Mouse (Mus musculus) lung, embryonic 15.5 days (tissue): ENCODE measurements around the gene Stub1. TPM values are rescaled to one million over a fixed set of nuclear protein-coding genes. Genes with fewer than 3 reads are reported as not detected.

Experiments used
- ATAC-seq: fragments of 200-750 bp; cut with Nextera tagmentation; 2 replicates; pipeline ENCODE4 v1.8.0; 2017; ENCODE audit warnings: moderate number of reproducible peaks, borderline replicate concordance; ENCODE audit not compliant: low FRiP score, low TSS enrichment; ENCODE audit errors: extremely low read depth
- H3K27ac ChIP-seq: fragments of 300-500 bp; sonication (generic); 2 replicates; pipeline ENCODE4 v1.5.1; 2015; ENCODE audit warnings: moderate library complexity, mild to moderate bottlenecking, inconsistent platforms
- H3K27me3 ChIP-seq: fragments of 300-500 bp; sonication (generic); 2 replicates; pipeline ENCODE4 v1.6.1; 2015; ENCODE audit warnings: inconsistent platforms
- H3K36me3 ChIP-seq: fragments of 300-500 bp; sonication (generic); 2 replicates; pipeline ENCODE4 v1.6.1; 2015; ENCODE audit warnings: inconsistent platforms
- H3K4me1 ChIP-seq: fragments of 300-500 bp; sonication (generic); 2 replicates; pipeline ENCODE4 v1.6.1; 2015; ENCODE audit warnings: inconsistent platforms
- H3K4me2 ChIP-seq: fragments of 300-500 bp; sonication (generic); 2 replicates; pipeline ENCODE4 v1.6.1; 2015; ENCODE audit warnings: inconsistent platforms, mild to moderate bottlenecking, moderate library complexity
- H3K4me3 ChIP-seq: fragments of 300-500 bp; sonication (generic); 2 replicates; pipeline ENCODE4 v1.5.1; 2015; ENCODE audit warnings: mild to moderate bottlenecking, inconsistent platforms
- H3K9ac ChIP-seq: fragments of 300-500 bp; sonication (generic); 2 replicates; pipeline ENCODE4 v1.6.1; 2015; ENCODE audit warnings: inconsistent platforms
- H3K9me3 ChIP-seq: fragments of 300-500 bp; sonication (generic); 2 replicates; pipeline ENCODE4 v1.6.1; 2016; ENCODE audit warnings: inconsistent platforms
- WGBS: fragments of 180-500 bp; shearing (Covaris S2); methylation state at CpG from one replicate; pipeline ENCODE4 v1.1.7; 2015; 5-methylcytosine and 5-hydroxymethylcytosine counted together
- polyA plus RNA-seq: library from polyadenylated mRNA; unstranded; fragments of >200 nt; fragmentation: Nextera tagmentation; extraction: Ambion mirVana; gene quantifications from 2 replicates; pipeline ENCODE4 v1.2.1, GENCODE M21; 2015

The Stub1 gene
- polyA plus RNA-seq, 1 experiment from 2014 or later: 349 TPM

DNA sequence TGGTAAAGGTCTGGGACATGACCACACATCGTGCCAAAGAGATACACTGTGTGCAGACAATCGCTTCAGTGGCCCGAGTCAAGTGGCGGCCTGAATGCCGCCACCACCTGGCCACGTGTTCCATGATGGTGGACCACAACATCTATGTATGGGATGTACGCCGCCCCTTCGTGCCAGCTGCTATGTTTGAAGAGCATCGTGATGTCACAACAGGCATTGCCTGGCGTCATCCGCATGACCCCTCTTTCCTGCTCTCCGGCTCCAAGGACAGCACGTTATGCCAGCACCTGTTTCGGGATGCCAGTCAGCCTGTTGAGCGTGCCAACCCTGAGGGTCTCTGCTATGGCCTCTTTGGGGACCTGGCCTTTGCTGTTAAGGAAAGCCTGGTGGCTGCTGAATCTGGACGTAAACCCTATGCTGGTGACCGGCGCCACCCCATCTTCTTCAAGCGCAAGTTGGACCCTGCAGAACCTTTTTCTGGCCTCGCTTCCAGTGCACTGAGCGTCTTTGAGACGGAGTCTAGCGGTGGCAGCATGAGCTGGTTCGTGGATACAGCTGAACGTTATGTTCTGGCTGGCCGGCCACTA is 7.1 kb downstream of the Stub1 start:
- no peaks in the 10 kb centered on the region for H3K9me3 ChIP-seq
- WGBS: 90% methylated on average over 27 of the region's 27 CpGs
- H3K4me3 ChIP-seq: no peak overlapping the region
- H3K4me1 ChIP-seq: peaks cover 44% of the 10 kb centered on the region
- H3K36me3 ChIP-seq: peaks cover 32% of the 10 kb centered on the region
- H3K9ac ChIP-seq: no peak overlapping the region
- peaks cover 16% of the 10 kb centered on the region; the same call in 1 of the 2 replicates for H3K27me3 ChIP-seq
- ATAC-seq: no peak
- H3K4me2 ChIP-seq: no peak overlapping the region
- no peak overlapping the region for H3K27ac ChIP-seq

DNA sequence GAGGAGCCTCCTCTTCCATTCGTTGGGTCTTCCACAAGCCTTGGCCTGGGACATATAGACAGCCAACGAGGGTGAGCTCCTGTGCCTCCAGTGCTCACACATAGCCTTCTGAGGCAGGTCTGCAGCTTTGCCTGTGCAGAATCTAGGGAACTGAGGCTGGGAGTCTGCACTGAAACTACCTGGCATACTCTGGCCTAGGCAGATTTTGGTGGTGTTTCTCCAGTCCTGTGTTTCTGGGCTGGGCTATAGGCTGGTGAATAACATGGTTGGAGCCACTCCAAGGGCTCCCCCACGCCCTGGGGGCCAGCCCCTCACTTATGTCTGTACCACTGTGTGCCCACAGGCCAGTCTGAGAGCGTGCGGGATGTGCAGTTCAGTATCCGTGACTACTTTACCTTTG is 7.9 kb downstream of the Stub1 start:
- no peak for ATAC-seq
- peak overlapping the region; percentile 74; the same call in 1 of the 2 replicates for H3K4me2 ChIP-seq
- no peak overlapping the region for H3K27ac ChIP-seq
- no peaks in the 10 kb centered on the region for H3K9me3 ChIP-seq
- no peak overlapping the region for H3K4me3 ChIP-seq
- peaks cover 25% of the 10 kb centered on the region for H3K36me3 ChIP-seq
- H3K4me1 ChIP-seq: peaks cover 37% of the 10 kb centered on the region
- peaks cover 23% of the 10 kb centered on the region for H3K27me3 ChIP-seq
- H3K9ac ChIP-seq: no peak overlapping the region
- 85% methylated on average over 6 of the region's 6 CpGs for WGBS

DNA sequence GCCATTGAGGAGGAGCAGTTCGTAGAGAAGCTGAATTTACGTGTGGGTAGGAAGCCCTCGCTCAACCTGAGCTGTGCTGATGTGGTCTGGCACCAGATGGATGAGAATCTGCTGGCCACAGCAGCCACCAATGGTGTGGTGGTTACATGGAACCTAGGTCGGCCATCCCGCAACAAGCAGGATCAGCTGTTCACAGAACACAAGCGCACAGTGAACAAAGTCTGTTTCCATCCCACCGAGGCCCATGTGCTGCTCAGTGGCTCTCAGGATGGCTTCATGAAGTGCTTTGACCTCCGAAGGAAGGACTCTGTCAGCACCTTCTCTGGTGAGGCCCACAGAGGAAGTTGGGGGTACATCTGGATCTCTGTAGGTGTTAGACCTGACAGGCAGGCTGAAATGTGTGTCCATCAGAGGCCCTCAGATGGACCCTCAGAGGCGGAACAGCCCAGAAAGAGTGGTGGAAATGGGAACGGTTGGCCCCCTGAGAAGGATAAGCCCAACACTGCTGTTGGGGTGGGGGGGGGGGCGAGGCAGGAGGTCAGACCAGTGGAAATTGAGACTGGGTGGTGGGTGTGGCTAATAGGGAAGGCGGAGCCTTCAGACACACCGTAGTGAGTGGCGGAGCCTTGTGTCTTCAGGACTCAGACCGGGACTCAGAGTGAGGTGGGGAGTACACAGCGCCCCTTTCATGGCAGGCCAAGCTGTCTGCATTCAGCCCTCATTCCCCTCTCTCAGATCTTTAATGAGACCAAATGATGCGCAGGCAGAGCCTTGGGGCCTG is 8.7 kb downstream of the Stub1 start:
- Histone ChIP-seq H3K36me3 (peaks cover 19% of the 10 kb centered on the region), H3K9ac (peak overlapping the region; percentile 47), H3K9me3 (no peaks in the 10 kb centered on the region), H3K4me3 (peak overlapping the region; percentile 51), H3K27ac (no peak overlapping the region), H3K27me3 (peaks cover 30% of the 10 kb centered on the region), H3K4me2 (peak overlapping the region; percentile 74), H3K4me1 (peaks cover 29% of the 10 kb centered on the region)
- 62% methylated on average over 16 of the region's 17 CpGs for WGBS
- no peak for ATAC-seq

DNA sequence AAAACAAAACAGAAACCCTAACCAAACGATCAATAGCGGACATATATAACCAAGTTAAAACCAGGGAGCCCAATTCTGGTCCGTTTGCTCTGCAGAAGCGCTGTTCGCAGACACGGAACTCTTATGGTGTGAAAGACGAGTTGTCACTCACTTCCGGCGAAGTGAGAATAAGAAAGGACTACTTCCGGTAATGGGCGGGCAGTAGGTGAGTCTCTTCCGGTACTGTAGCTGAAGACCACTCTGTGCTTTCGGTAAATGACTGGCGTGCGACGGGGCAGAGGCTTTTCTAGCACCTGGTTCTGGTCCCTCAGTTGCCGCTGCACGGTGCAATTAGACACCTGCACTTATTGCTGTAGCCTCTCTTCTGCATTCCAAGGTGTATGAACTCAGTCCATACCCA is 9.8 kb downstream of the Stub1 start, which contains the start of gene Wdr24:
Gene Wdr24, plus strand, starts transcription at position 176 of the 400 bp plus-strand sequence.
- Histone ChIP-seq H3K27ac (peak within 1 kb of the TSS; percentile 45; the same call in 1 of the 2 replicates), H3K9ac (peak within 1 kb of the TSS; percentile 47), H3K4me1 (peaks cover 23% of the 10 kb centered on the region), H3K27me3 (peaks cover 41% of the 10 kb centered on the region), H3K4me2 (peak within 1 kb of the TSS; percentile 74), H3K9me3 (no peaks in the 10 kb centered on the region), H3K36me3 (peaks cover 19% of the 10 kb centered on the region), H3K4me3 (peak within 1 kb of the TSS; percentile 51)
- under 1% methylated on average over 18 of the region's 18 CpGs for WGBS
- ATAC-seq: peak; percentile 56; the same call in 1 of the 2 replicates

DNA sequence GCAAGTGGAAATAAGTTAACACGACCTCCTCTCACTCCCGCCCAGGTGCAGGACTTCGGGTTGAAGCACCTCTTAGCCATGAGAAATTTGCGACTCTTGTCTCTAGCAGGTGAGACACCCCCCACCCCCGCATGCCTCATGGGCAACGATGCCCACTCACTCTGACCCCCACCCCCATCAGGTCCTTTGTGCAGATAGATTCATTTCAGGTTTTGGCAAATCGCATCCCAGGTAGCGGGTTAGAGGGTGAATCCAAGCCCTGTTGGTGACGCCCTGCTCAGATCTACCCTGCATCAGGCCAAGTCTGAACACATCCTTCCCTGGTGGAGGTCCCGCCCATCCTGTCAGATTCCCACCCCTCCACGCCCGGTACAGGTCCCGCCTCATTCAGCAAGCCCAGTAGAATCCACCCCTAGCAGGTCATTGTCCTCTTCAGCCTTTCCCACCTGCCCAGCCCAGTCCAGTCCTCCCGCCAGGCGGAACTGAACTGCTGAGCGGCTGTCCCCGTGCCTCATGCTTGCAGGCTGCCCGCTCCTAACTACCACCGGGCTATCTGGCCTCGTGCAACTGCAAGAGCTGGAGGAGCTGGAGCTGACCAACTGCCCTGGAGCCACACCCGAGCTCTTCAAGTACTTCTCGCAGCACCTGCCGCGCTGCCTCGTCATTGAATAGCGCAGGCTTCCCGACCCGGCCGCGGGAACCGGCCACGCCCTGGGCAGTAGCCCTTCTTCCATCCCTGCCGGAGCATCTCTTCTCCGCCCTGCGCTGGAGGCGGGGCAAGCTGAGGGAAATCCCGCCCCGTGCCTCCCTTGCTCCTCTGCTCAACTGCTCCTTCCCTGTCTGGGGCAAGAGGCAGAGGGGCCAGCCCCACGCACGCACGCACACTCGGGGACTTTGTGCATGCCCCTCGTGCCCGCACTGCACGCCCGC is 14.1 kb downstream of the Stub1 start:
- Histone ChIP-seq H3K36me3 (no peaks in the 10 kb centered on the region), H3K4me2 (0 out of 2 replicates have a peak overlapping the region, but pooled peaks have one; percentile 10), H3K27me3 (peaks cover 52% of the 10 kb centered on the region), H3K4me3 (no peak overlapping the region), H3K9me3 (no peaks in the 10 kb centered on the region), H3K27ac (no peak overlapping the region), H3K9ac (no peak overlapping the region), H3K4me1 (peaks cover 4% of the 10 kb centered on the region)
- no peak for ATAC-seq
- 9% methylated on average over 46 of the region's 46 CpGs for WGBS

DNA sequence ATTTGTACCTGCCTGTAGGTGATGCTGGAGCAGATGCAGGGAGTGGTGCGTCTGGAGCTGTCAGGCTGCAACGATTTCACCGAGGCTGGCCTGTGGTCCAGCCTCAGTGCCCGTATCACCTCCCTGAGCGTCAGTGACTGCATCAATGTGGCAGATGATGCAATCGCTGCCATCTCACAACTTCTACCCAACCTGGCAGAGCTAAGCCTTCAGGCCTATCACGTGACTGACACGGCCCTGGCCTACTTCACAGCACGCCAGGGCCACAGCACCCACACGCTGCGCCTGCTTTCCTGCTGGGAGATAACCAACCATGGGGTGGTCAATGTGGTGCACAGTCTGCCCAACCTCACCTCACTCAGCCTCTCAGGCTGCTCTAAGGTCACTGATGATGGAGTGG is 15.5 kb downstream of the Stub1 start:
- WGBS: 76% methylated on average over 11 of the region's 11 CpGs
- Histone ChIP-seq H3K9me3 (no peaks in the 10 kb centered on the region), H3K27ac (no peak overlapping the region), H3K9ac (no peak overlapping the region), H3K27me3 (peaks cover 56% of the 10 kb centered on the region), H3K4me2 (no peak overlapping the region), H3K4me1 (no peaks in the 10 kb centered on the region; the same call in 1 of the 2 replicates), H3K36me3 (no peaks in the 10 kb centered on the region), H3K4me3 (no peak overlapping the region)
- no peak for ATAC-seq

DNA sequence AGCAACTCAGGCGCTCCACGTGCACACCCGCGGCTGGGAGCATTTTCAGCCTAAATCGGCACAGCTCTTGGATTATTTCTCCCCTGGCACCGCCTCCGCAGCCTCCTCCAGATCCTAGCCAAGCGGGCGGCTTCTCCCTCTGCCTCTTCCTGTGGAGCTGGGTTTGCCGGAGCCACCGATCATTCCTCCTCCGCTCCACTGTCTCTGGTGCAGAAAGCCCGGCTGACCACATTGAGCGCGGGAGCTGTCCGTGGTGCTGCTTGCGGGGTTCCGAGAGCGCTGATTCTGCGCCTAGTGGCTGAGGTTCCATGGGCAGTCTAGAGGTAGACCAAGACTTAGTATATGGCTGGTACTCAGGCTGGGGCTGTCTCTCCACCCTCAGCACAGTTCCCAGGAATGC is 19.7 kb downstream of the Stub1 start:
- no peaks in the 10 kb centered on the region for H3K36me3 ChIP-seq
- WGBS: 3% methylated on average over 20 of the region's 20 CpGs
- no peaks in the 10 kb centered on the region for H3K9me3 ChIP-seq
- ATAC-seq: no peak
- no peak overlapping the region for H3K27ac ChIP-seq
- no peak overlapping the region for H3K4me2 ChIP-seq
- peaks cover 16% of the 10 kb centered on the region for H3K4me1 ChIP-seq
- H3K4me3 ChIP-seq: no peak overlapping the region
- H3K27me3 ChIP-seq: peaks cover 58% of the 10 kb centered on the region
- no peak overlapping the region for H3K9ac ChIP-seq

DNA sequence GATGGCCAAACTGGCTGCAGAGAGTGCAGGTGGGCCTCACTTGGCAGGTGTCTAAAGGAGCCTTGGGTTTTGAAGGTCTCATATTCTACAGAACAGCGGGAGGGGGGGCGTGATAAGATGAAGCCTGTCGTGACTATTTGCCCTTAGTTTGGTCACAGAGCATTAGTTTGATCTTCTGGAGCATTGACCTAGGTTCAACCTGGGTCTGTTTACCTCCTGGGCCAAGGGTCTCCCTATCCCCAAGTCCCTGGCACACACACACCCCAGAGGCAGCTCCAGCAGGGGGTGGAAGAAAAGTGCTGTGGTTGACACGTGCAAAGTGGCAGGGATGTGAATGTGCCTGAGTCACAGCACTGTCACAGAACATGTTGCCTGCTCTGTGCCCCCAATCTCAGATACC is 22.3 kb downstream of the Stub1 start:
- no peaks in the 10 kb centered on the region for H3K36me3 ChIP-seq
- ATAC-seq: no peak
- H3K27me3 ChIP-seq: peaks cover 54% of the 10 kb centered on the region
- H3K4me2 ChIP-seq: no peak overlapping the region
- 65% methylated on average over 4 of the region's 4 CpGs for WGBS
- peaks cover 16% of the 10 kb centered on the region for H3K4me1 ChIP-seq
- H3K4me3 ChIP-seq: no peak overlapping the region
- no peak overlapping the region for H3K27ac ChIP-seq
- H3K9me3 ChIP-seq: no peaks in the 10 kb centered on the region
- no peak overlapping the region for H3K9ac ChIP-seq

DNA sequence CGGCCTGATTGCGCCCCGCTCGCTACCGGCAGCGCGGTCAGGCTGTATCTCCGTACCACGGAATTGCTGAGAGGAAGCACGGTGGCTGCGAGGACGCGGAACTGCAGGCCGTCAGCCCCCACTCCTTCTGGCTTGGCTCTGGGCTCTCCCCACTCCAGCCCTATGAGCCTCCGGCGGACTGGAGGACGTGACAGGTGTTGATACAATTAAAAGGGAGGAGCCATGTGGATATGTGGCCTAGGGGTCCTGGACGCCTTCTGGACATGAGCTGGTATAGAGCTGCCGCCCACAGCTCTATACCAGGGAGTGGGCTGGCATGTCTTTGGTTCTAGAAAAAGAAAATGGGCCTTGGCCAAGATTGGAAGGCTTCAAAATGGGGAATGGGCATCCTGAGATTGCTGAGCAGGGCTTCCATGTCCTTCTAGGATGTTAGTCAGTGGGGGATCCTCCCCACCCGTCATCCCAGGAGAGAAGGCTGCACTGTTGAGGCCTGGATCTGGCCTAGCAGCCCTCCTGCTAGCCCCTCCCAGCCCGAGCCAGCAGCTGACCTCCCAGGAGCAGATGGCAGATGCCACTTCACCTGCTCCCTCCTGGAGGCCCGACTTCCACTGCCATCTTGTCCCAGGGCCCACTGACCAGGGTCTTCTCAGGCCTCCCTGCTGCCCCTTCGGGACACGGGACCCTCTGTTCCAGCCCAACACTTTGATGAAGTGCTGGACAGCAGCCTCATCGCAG is 23.4 kb downstream of the Stub1 start:
- peak overlapping the region; percentile 33 for H3K9ac ChIP-seq
- no peaks in the 10 kb centered on the region for H3K36me3 ChIP-seq
- peaks cover 16% of the 10 kb centered on the region for H3K4me1 ChIP-seq
- no peaks in the 10 kb centered on the region for H3K9me3 ChIP-seq
- H3K4me2 ChIP-seq: peak overlapping the region; percentile 94
- no peak overlapping the region for H3K27ac ChIP-seq
- H3K27me3 ChIP-seq: peaks cover 54% of the 10 kb centered on the region
- ATAC-seq: no peak
- peak overlapping the region; percentile 52 for H3K4me3 ChIP-seq
- 7% methylated on average over 25 of the region's 25 CpGs for WGBS

DNA sequence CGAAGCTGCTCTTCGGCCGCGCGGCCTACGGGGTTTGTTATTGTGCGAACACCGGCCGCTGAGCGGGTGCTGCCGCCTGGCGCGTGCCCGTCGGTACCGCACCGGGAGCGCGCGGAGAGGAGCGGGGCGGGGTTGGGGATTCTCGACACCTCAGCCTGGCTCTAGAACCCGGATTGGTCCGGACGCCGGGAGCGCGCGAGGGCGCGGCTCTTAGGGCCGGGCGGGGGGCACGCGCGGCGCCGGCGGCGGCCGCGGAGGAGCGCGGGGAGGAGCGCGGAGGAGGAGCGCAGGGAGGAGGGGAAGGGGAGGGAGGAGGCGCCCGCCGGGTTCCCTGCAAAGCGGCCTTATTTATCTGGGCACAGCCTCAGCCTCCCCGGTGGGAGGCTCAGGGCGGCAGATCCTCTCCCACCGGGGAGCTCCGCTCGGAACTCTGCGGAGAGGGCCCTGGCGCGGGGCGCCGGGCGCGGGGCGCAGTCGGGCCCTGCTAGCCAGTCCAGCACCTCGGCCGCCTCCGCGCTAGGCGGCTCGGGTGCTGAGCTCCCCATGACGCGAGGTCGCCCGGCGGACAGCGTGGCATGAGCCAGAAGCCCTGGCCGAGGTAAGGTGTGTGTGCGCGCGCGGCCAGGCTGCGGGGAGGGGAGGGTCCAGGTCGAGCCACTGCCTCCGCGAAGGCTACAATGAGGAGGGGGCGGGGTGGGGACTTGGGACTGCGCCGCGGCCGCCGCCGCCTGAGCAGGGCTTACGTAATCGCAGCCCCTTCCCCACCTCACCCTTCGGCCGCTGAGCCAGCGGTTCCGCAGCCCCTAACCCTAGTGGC is 24.2 kb downstream of the Stub1 start, which contains the start of gene Fbxl16:
Gene Fbxl16, plus strand, starts transcription at position 297 of the 817 bp plus-strand sequence.
- under 1% methylated on average over 72 of the region's 100 CpGs for WGBS
- Histone ChIP-seq H3K9ac (peak within 1 kb of the TSS; percentile 33), H3K27me3 (peaks cover 54% of the 10 kb centered on the region)

More for the DNA sequence above, 24.2 kb downstream of the Stub1 start, which contains the start of gene Fbxl16:
- H3K9me3 ChIP-seq: no peaks in the 10 kb centered on the region
- peak; percentile 66 for ATAC-seq
- H3K27ac ChIP-seq: no peak within 1 kb of the TSS
- H3K36me3 ChIP-seq: no peaks in the 10 kb centered on the region
- H3K4me3 ChIP-seq: peak within 1 kb of the TSS; percentile 52
- peak within 1 kb of the TSS; percentile 94 for H3K4me2 ChIP-seq
- peaks cover 16% of the 10 kb centered on the region for H3K4me1 ChIP-seq
